Mouse (Mus musculus): ENCODE measurements at regions not wholly inside any gene's neighbourhood (a gene's known extent, or its start where the extent isn't known, plus 50 kb on each side); places are given as distances from the start of the nearest gene placed in this dataset.

DNA sequence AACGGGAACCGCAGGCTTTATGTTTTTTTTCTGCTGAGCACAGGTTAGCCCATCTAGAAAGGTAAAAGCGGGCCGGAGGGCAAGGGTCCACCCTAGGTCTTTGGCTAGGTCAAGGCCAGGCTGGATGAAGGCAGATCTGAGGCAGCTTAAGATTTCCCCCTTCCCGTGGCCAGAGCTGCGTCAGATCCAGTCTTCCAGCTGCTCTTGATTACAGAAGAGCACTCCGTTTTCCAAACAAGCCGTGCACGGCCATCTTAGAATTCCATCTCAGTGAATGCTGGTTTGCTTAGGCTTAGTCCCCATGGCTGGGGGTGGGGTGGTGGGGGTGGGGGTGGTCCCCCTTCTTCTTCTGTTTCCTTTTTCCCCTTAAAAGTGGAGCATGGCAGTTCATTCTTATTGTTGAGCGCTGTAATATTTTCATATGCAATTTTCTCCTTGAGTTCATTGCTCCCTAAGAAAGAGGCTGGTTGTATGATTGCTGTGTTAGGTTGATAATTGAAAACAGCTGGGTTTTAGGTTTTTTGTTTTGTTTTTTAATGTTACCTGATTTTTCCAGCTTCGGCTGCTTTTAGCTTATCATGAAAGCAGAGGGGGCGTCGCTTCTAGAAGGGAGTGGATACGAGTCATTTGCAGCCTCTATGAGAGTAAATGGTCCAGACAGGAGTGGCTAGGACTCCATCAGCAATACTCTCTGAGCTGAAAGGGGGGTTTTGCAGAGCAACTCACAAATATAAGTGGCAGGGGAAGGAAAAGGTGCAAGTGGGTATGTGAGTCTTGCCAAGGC, 141.2 kb downstream of the Dact1 start:
- no peak overlapping the region for H3K9ac ChIP-seq (replicated peaks)
- no peaks in the 10 kb centered on the region for H3K36me3 ChIP-seq
- peak overlapping the region; percentile 81 for H3K27ac ChIP-seq
- 0 out of 2 replicates have a peak, but pooled peaks cover 2% of the 10 kb centered on the region for H3K27me3 ChIP-seq
- H3K4me1 ChIP-seq (replicated peaks): peaks cover 14% of the 10 kb centered on the region
- no peaks in the 10 kb centered on the region for H3K9me3 ChIP-seq
- no peak overlapping the region; the same call in 1 of the 2 replicates for H3K4me2 ChIP-seq
- 0 out of 2 replicates have a peak, but pooled peaks have one; percentile 68 for ATAC-seq (ENCODE audit: insufficient number of reproducible peaks, insufficient read depth, low FRiP score, low TSS enrichment, low read depth)
- H3K4me3 ChIP-seq (replicated peaks): no peak overlapping the region
- WGBS: 43% methylated on average over 14 of the region's 14 CpGs

DNA sequence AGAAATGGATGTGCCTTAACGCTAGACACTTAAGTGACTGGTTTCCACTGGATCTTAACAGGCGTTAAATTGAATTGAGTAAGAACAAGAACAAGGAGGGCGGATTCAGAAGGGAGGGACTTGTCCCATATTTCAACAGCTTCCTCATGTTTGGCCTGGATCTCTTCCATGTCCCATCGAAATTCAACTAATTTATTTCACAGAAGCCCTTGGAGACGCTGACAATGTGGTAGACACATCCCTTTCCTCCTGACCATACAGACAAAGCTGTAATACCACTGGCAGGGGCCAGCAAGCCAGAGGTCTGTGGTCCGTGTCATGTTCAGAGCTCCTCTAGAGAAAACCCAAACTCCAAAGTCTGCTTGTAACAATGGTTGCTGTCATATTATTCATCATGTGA, 147.2 kb downstream of the Dact1 start:
- Histone ChIP-seq H3K27me3 (peaks cover 2% of the 10 kb centered on the region; the same call in 1 of the 2 replicates), H3K9me3 (no peaks in the 10 kb centered on the region), H3K4me1 (replicated peaks) (peaks cover 15% of the 10 kb centered on the region), H3K36me3 (no peaks in the 10 kb centered on the region), H3K27ac (no peak overlapping the region), H3K4me2 (no peak overlapping the region), H3K4me3 (replicated peaks) (no peak overlapping the region), H3K9ac (replicated peaks) (no peak overlapping the region)
- WGBS: 88% methylated on average over 6 of the region's 6 CpGs
- ATAC-seq (ENCODE audit: insufficient number of reproducible peaks, insufficient read depth, low FRiP score, low TSS enrichment, low read depth): no peak

DNA sequence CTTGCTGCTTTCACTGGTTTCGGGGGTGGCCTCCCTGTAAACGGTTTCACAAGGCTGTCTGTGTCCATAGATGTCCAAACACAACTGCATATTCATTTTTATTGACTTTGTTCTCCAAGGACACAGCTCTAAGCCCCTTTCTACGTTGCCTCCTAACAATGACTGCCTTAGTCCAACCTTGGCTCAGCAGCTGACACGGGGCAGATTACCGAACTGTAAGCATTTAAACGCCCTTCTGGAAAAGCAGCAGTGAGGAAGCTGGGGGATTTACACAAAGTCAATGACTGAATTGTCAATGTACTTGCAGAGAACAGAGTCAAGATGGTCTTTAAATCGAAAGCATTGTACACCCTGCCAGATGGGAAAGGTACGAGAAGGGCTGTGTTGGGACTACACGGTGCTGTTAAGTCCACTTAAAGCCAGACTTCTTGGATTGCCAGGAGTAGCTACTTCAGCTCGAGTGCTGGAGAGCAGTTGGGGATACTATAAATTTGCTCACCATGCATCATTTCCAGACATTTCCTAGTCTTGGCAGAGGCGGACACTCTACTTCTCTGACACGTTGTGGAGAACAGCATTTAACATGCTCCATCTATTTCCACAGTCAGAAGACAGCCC, 149.0 kb downstream of the Dact1 start:
- H3K4me1 ChIP-seq (replicated peaks): peaks cover 15% of the 10 kb centered on the region
- H3K9me3 ChIP-seq: no peaks in the 10 kb centered on the region
- peak overlapping the region; percentile 25; the same call in 1 of the 2 replicates for H3K27ac ChIP-seq
- 44% methylated on average over 12 of the region's 12 CpGs for WGBS
- H3K36me3 ChIP-seq: no peaks in the 10 kb centered on the region
- no peak overlapping the region for H3K9ac ChIP-seq (replicated peaks)
- peak; percentile 42; the same call in 1 of the 2 replicates for ATAC-seq (ENCODE audit: insufficient number of reproducible peaks, insufficient read depth, low FRiP score, low TSS enrichment, low read depth)
- peaks cover 2% of the 10 kb centered on the region; the same call in 1 of the 2 replicates for H3K27me3 ChIP-seq
- H3K4me2 ChIP-seq: peak overlapping the region; percentile 9; the same call in 1 of the 2 replicates
- no peak overlapping the region for H3K4me3 ChIP-seq (replicated peaks)

DNA sequence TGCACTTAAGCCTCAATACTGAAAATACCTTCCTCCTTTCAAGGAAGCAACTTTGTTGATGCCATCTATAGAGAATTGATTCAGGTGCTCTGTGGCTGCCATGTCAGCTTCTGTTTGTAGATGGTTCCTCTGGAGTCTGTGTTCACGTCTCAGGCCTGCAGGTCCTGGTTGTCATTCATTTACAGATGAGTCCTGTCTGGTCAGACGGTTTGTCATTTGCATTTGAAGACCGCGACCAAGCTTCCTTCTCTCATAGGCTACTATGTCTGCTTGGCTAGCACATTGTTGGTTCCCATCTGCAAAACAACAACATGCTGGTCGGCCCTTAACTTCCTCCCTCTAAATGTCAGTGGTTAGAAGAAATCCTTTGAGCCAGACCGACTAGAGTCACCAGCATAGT, 151.0 kb downstream of the Dact1 start:
- Histone ChIP-seq H3K27me3 (no peaks in the 10 kb centered on the region; the same call in 1 of the 2 replicates), H3K9ac (replicated peaks) (no peak overlapping the region), H3K27ac (no peak overlapping the region), H3K4me3 (replicated peaks) (no peak overlapping the region), H3K36me3 (no peaks in the 10 kb centered on the region), H3K4me2 (no peak overlapping the region), H3K9me3 (no peaks in the 10 kb centered on the region), H3K4me1 (replicated peaks) (peaks cover 15% of the 10 kb centered on the region)
- 71% methylated on average over 6 of the region's 6 CpGs for WGBS
- no peak for ATAC-seq (ENCODE audit: insufficient number of reproducible peaks, insufficient read depth, low FRiP score, low TSS enrichment, low read depth)

DNA sequence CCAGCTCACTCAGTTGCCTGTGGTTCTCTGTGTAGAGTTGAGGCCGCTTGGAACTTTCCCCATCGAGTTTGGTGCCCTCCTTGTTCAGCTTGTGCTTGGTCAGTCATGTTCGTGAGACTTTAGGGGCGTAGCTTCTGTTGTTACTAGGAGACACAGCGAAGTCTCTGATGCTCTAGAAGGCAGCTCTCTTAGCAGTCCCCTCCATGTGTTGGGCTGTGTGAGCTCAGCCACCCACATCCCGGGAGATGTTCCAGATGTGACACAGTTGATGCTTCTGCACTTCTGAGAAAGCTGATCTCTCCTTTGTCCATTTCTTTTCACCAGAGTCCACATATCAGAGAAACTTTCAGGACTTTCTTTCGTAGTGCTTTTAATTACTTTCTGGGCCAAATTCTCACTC, 158.1 kb downstream of the Dact1 start:
- Histone ChIP-seq H3K9me3 (no peaks in the 10 kb centered on the region), H3K4me3 (replicated peaks) (no peak overlapping the region), H3K4me1 (replicated peaks) (no peaks in the 10 kb centered on the region), H3K27ac (no peak overlapping the region), H3K9ac (replicated peaks) (no peak overlapping the region), H3K27me3 (no peaks in the 10 kb centered on the region), H3K36me3 (no peaks in the 10 kb centered on the region), H3K4me2 (no peak overlapping the region)
- ATAC-seq (ENCODE audit: insufficient number of reproducible peaks, insufficient read depth, low FRiP score, low TSS enrichment, low read depth): no peak
- 90% methylated on average over 7 of the region's 7 CpGs for WGBS

DNA sequence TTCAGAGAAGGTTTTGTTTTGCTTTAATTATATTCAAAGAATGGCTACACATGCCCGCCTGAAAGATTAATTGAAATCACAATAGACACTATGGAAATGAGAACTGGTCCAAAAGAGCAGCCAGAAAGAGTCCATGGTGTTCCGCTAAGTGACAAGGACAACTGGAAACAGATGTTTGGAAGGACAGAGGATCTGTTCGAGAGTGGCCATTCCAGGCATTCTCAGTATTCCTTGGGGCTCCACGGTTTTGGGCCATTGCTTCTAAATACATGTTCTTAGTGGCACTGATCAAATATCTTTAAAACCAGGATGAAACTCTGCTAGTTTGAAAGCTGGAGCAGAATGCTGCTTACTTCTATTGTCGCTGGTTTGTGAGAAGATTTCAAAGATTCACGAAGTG, 158.6 kb downstream of the Dact1 start:
- Histone ChIP-seq H3K9ac (replicated peaks) (no peak overlapping the region), H3K27ac (no peak overlapping the region), H3K36me3 (no peaks in the 10 kb centered on the region), H3K4me3 (replicated peaks) (no peak overlapping the region), H3K4me1 (replicated peaks) (no peaks in the 10 kb centered on the region), H3K27me3 (no peaks in the 10 kb centered on the region), H3K4me2 (no peak overlapping the region), H3K9me3 (no peaks in the 10 kb centered on the region)
- no peak for ATAC-seq (ENCODE audit: insufficient number of reproducible peaks, insufficient read depth, low FRiP score, low TSS enrichment, low read depth)
- 69% methylated on average over 6 of the region's 6 CpGs for WGBS

DNA sequence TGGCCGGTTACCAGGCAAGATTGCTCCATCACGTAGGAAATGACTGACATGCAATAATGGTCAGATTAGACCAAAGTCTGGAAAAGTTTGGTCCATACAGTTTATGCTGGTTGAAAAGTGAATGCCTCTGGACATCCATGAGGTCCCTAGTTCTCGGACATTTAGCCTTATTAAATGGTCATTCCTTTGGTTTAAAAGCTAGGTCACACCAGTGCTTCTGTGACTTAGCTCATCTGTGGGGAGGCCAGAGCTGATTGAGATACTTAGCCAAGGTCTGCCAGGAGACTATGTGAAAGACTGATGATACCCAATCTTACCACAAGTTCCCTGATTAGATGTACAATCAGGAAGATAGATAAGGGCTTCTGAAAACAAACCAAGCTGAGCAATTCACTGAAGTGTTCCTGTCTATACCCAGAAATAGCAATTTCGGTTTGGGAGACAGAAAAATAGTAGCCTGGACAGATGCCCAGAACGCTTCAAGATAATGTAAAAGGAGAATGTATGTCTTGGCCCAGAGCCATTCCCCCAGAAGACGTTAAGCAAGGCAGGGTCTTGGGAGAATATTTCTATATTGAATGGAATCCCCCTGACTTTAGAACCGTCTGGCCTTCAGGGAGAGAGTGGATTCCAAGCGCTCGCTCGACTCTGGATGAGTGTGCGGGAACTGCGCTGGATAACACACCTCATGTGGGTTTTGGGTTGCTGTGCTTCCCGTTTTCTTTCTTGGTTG, 161.5 kb downstream of the Dact1 start:
- no peak overlapping the region for H3K27ac ChIP-seq
- no peaks in the 10 kb centered on the region for H3K9me3 ChIP-seq
- H3K4me2 ChIP-seq: no peak overlapping the region
- H3K27me3 ChIP-seq: no peaks in the 10 kb centered on the region; the same call in 1 of the 2 replicates
- no peak overlapping the region for H3K9ac ChIP-seq (replicated peaks)
- H3K4me3 ChIP-seq (replicated peaks): no peak overlapping the region
- WGBS: 80% methylated on average over 13 of the region's 13 CpGs
- no peak for ATAC-seq (ENCODE audit: insufficient number of reproducible peaks, insufficient read depth, low FRiP score, low TSS enrichment, low read depth)
- H3K4me1 ChIP-seq (replicated peaks): no peaks in the 10 kb centered on the region
- no peaks in the 10 kb centered on the region for H3K36me3 ChIP-seq

DNA sequence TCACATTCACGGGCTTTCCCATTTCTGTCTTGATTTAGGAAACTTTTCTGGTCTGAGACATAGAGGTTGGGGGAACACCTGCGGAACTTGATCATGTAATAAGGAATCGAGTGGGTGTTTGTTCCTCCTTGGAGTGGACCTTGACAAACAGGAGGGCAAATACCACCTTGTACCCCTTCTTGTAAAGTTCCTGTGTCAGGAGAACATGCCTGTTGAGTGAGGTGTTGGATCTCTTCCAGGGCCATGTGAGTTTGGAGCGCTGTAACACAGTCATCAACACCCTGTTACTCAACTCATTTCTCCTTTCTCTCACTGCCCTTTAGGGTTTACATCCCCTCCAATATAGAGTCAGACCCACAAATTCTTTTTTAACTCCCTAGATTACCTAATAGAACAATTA, 162.0 kb downstream of the Dact1 start:
- Histone ChIP-seq H3K4me2 (no peak overlapping the region), H3K4me1 (replicated peaks) (no peaks in the 10 kb centered on the region), H3K4me3 (replicated peaks) (no peak overlapping the region), H3K9me3 (no peaks in the 10 kb centered on the region), H3K27ac (no peak overlapping the region), H3K36me3 (no peaks in the 10 kb centered on the region), H3K27me3 (no peaks in the 10 kb centered on the region; the same call in 1 of the 2 replicates), H3K9ac (replicated peaks) (no peak overlapping the region)
- 88% methylated on average over 4 of the region's 4 CpGs for WGBS
- ATAC-seq (ENCODE audit: insufficient number of reproducible peaks, insufficient read depth, low FRiP score, low TSS enrichment, low read depth): no peak

DNA sequence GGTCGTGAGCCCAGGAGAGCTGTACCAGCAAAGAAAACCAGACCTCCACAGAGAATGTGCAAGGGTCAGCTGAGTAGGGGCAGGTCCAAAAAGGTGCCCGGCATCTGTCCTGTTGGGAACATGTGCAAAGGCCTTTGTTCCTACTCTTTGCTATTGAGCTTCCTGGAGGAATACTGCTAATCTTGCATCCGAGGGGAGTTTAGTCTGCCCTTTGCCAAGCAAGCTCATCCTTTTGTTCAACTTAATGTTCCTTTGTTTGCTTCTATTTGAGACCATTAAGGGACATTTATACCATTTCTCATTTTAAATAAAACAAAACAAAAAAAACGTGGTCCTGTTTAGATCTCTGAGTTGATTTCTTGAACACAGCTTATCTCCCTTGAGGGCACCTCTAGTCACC, 166.6 kb downstream of the Dact1 start:
- no peaks in the 10 kb centered on the region for H3K9me3 ChIP-seq
- H3K9ac ChIP-seq (replicated peaks): no peak overlapping the region
- no peak overlapping the region for H3K4me3 ChIP-seq (replicated peaks)
- no peak overlapping the region for H3K27ac ChIP-seq
- H3K27me3 ChIP-seq: peaks cover 3% of the 10 kb centered on the region; the same call in 1 of the 2 replicates
- no peak overlapping the region for H3K4me2 ChIP-seq
- no peaks in the 10 kb centered on the region for H3K36me3 ChIP-seq
- ATAC-seq (ENCODE audit: insufficient number of reproducible peaks, insufficient read depth, low FRiP score, low TSS enrichment, low read depth): no peak
- no peaks in the 10 kb centered on the region for H3K4me1 ChIP-seq (replicated peaks)
- 70% methylated on average over 4 of the region's 4 CpGs for WGBS

DNA sequence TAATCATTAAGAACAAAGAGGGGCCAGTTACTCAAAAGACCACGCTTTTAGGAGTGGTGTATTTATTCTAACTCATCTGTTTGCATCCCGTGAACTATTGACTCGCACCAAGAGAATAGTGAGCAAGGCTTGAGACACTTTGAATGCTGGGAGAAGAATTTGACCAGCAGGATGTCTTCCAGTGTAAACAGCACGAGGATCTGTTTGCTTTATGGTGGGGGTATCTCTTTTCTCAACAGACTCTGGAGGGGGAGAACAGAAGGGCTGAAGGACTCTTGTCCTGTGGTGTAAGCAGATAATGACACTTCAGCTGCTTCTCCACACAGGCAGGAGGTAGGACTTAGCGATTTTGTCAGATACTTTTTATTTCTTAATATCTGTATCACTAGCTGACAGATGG, 168.0 kb downstream of the Dact1 start:
- ATAC-seq (ENCODE audit: insufficient number of reproducible peaks, insufficient read depth, low FRiP score, low TSS enrichment, low read depth): no peak
- WGBS: 46% methylated on average over 5 of the region's 5 CpGs
- H3K36me3 ChIP-seq: no peaks in the 10 kb centered on the region
- H3K27ac ChIP-seq: no peak overlapping the region
- peaks cover 12% of the 10 kb centered on the region for H3K4me1 ChIP-seq (replicated peaks)
- no peak overlapping the region for H3K4me2 ChIP-seq
- H3K4me3 ChIP-seq (replicated peaks): no peak overlapping the region
- peaks cover 3% of the 10 kb centered on the region; the same call in 1 of the 2 replicates for H3K27me3 ChIP-seq
- H3K9ac ChIP-seq (replicated peaks): no peak overlapping the region
- H3K9me3 ChIP-seq: no peaks in the 10 kb centered on the region

DNA sequence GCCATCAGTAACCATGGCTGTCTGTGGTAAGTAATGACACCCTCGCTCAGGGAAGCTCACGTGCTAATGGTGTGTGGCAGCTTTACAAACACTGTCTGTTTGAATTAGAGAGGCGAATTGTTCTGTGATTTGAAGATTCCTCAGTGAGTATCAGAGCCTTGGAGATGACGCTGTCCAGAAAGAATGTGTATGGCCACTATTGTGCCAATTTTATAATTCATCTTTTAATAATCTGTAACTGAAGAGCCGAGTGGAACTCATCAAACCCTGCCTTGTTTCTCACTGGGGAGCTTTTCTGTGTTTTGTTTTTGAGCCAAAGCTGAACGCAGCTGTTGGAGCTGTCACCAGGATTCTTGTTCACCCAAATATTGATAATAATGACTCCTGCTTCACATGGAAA, 171.7 kb downstream of the Dact1 start:
- ATAC-seq (ENCODE audit: insufficient number of reproducible peaks, insufficient read depth, low FRiP score, low TSS enrichment, low read depth): no peak
- Histone ChIP-seq H3K27me3 (0 out of 2 replicates have a peak, but pooled peaks cover 3% of the 10 kb centered on the region), H3K27ac (no peak overlapping the region), H3K36me3 (no peaks in the 10 kb centered on the region), H3K4me2 (no peak overlapping the region), H3K9ac (replicated peaks) (no peak overlapping the region), H3K9me3 (no peaks in the 10 kb centered on the region), H3K4me1 (replicated peaks) (peaks cover 16% of the 10 kb centered on the region), H3K4me3 (replicated peaks) (no peak overlapping the region)
- 61% methylated on average over 6 of the region's 6 CpGs for WGBS

Data from limb, embryonic 12.5 days (tissue).